Comparison of ENCODE assay signal across 28 mouse cellular contexts in genomic region chr14:98832401-98832800, GRCm38 (mm10).
DNase-seq lines count a peak whose midpoint lies in the region; ATAC-seq and TF ChIP-seq lines count a peak whose summit lies in the region.
"Had no signal": no experiment of that assay in that cellular context is flagged by ENCODE, and none has a peak within 500 bp of the region (broad histone marks: within the 10 kb centered on the region; RNA-seq: fewer than 3 reads in every experiment).

No protein-coding gene starts in this region.

- H3K9ac ChIP-seq in forebrain, embryonic 14.5 days (ENCODE audit: low read length) = no peak overlapping the region
- no peak overlapping the region for H3K9ac ChIP-seq in forebrain, embryonic 16.5 days (replicated peaks; ENCODE audit: low read depth, low read length)
- H3K9ac ChIP-seq in limb, embryonic 14.5 days (ENCODE audit: low read depth, low read length, severe bottlenecking) = no peak overlapping the region
- H3K9ac ChIP-seq: heart, embryonic 12.5 days; hindbrain, embryonic 12.5 days; limb, embryonic 15.5 days; liver, embryonic 14.5 days; lung, embryonic 14.5 days; neural tube, embryonic 15.5 days had no signal

- H3K36me3 ChIP-seq in forebrain, embryonic 14.5 days (ENCODE audit: control insufficient read depth, insufficient read depth, low read length) = no peaks in the 10 kb centered on the region
- H3K36me3 ChIP-seq in forebrain, embryonic 16.5 days (ENCODE audit: control insufficient read depth, insufficient read depth) = no peaks in the 10 kb centered on the region
- H3K36me3 ChIP-seq in limb, embryonic 14.5 days (ENCODE audit: control insufficient read depth, insufficient read depth, low read length) = no peaks in the 10 kb centered on the region
- H3K36me3 ChIP-seq: forebrain, embryonic 10.5 days; G1E; heart, embryonic 12.5 days; hindbrain, embryonic 12.5 days; limb, embryonic 15.5 days; neural tube, embryonic 15.5 days had no signal

- no peak for TF ChIP-seq CTCF in brain, embryonic 14.5 days (IDR thresholded peaks at IDR 0.05; ENCODE audit: borderline replicate concordance, extremely low read depth, insufficient read depth, insufficient read length)
- TF ChIP-seq CTCF in layer of hippocampus, adult 2 months (conservative IDR thresholded peaks at IDR 0.05) = no peak

- H3K27ac ChIP-seq in forebrain, embryonic 14.5 days (ENCODE audit: low read depth, low read length) = no peak overlapping the region
- no peak overlapping the region for H3K27ac ChIP-seq in forebrain, embryonic 16.5 days (ENCODE audit: low read length)
- H3K27ac ChIP-seq in limb, embryonic 14.5 days (replicated peaks; ENCODE audit: low read depth, low read length) = no peak overlapping the region
- no peak overlapping the region for H3K27ac ChIP-seq in layer of hippocampus, adult 2 months
- H3K27ac ChIP-seq: limb, embryonic 15.5 days; liver, embryonic 14.5 days; neural tube, embryonic 15.5 days; stomach, postnatal 0 days had no signal

- 8% methylated on average over 7 of the region's 7 CpGs for WGBS in forebrain, embryonic 14.5 days
- WGBS in forebrain, embryonic 16.5 days = 9% methylated on average over 7 of the region's 7 CpGs
- WGBS in limb, embryonic 14.5 days = 23% methylated on average over 7 of the region's 7 CpGs

- H3K4me3 ChIP-seq in forebrain, embryonic 14.5 days (ENCODE audit: low read depth, low read length) = no peak overlapping the region
- no peak overlapping the region for H3K4me3 ChIP-seq in forebrain, embryonic 16.5 days (replicated peaks; ENCODE audit: low read length)
- no peak overlapping the region for H3K4me3 ChIP-seq in limb, embryonic 14.5 days (replicated peaks; ENCODE audit: low read length)
- H3K4me3 ChIP-seq in layer of hippocampus, adult 2 months = no peak overlapping the region
- H3K4me3 ChIP-seq: forebrain, embryonic 10.5 days; heart, embryonic 12.5 days; hindbrain, embryonic 12.5 days; limb, embryonic 15.5 days; megakaryocyte, embryonic 14.5 days; neural tube, embryonic 15.5 days had no signal

- H3K4me1 ChIP-seq in forebrain, embryonic 14.5 days (ENCODE audit: control insufficient read depth, insufficient read depth, low read length) = peaks cover 6% of the 10 kb centered on the region; the same call in 1 of the 2 replicates
- peaks cover 2% of the 10 kb centered on the region; the same call in 1 of the 2 replicates for H3K4me1 ChIP-seq in forebrain, embryonic 16.5 days (replicated peaks; ENCODE audit: control insufficient read depth, insufficient read depth, low read length)
- no peaks in the 10 kb centered on the region for H3K4me1 ChIP-seq in limb, embryonic 14.5 days (ENCODE audit: control insufficient read depth, insufficient read depth, low read length)
- H3K4me1 ChIP-seq: heart, embryonic 12.5 days; megakaryocyte, embryonic 14.5 days had no signal

- ATAC-seq in forebrain, embryonic 14.5 days = no peak
- ATAC-seq in forebrain, embryonic 16.5 days = no peak
- no peak for ATAC-seq in limb, embryonic 14.5 days (ENCODE audit: low FRiP score, low read depth)
- ATAC-seq: inflammation-experienced regulatory T-cells, adult 6 months; midbrain, embryonic 16.5 days had no signal

- TF ChIP-seq POLR2A in brain, embryonic 14.5 days (IDR thresholded peaks at IDR 0.05; ENCODE audit: borderline replicate concordance, extremely low read depth, insufficient read depth, insufficient read length, poor library complexity, severe bottlenecking) = no peak
- no peak for TF ChIP-seq POLR2A in limb, embryonic 14.5 days (IDR thresholded peaks at IDR 0.05; ENCODE audit: borderline replicate concordance, extremely low read depth, insufficient read depth, insufficient read length)

- H3K4me2 ChIP-seq in forebrain, embryonic 14.5 days (ENCODE audit: low read length) = no peak overlapping the region
- no peak overlapping the region for H3K4me2 ChIP-seq in forebrain, embryonic 16.5 days (ENCODE audit: low read length)
- peak overlapping the region; percentile 25; the same call in 1 of the 2 replicates for H3K4me2 ChIP-seq in limb, embryonic 14.5 days (replicated peaks; ENCODE audit: low read depth, low read length, severe bottlenecking)
- H3K4me2 ChIP-seq: heart, embryonic 12.5 days; limb, embryonic 15.5 days; lung, embryonic 14.5 days had no signal

- H3K27me3 ChIP-seq in forebrain, embryonic 14.5 days (replicated peaks; ENCODE audit: control insufficient read depth, insufficient read depth, low read length) = peaks cover 3% of the 10 kb centered on the region; the same call in 1 of the 2 replicates
- H3K27me3 ChIP-seq in forebrain, embryonic 16.5 days (replicated peaks; ENCODE audit: control insufficient read depth, insufficient read depth, low read length) = peaks cover 8% of the 10 kb centered on the region
- H3K27me3 ChIP-seq in limb, embryonic 14.5 days (ENCODE audit: control insufficient read depth, insufficient read depth, low read length) = no peaks in the 10 kb centered on the region
- H3K27me3 ChIP-seq: CH12.LX; heart, embryonic 12.5 days; hindbrain, embryonic 12.5 days; limb, embryonic 15.5 days; megakaryocyte, embryonic 14.5 days; neural tube, embryonic 15.5 days had no signal

- peak; percentile 19 for DNase-seq in forebrain, embryonic 14.5 days (ENCODE audit: low spot score)
- DNase-seq in kidney, postnatal 14 days = peak; percentile 9
- no peak for DNase-seq in kidney, postnatal 25 days
- peak; percentile 61 for DNase-seq in brain, embryonic 14.5 days (ENCODE audit: low read depth)
- DNase-seq in limb, embryonic 14.5 days (ENCODE audit: low spot score) = no peak
- DNase-seq in layer of hippocampus, adult 2 months (ENCODE audit: low spot score in 2 of 2) = no peak
- DNase-seq: adrenal gland, adult 8-10 months; B cell, adult 2 months; cerebellum, adult 2 months; cerebellum, postnatal 36 days; gastrocnemius, postnatal 10 days; heart, adult 11 months; heart, postnatal 10 days; lung, embryonic 14.5 days; right cerebral cortex, postnatal 14 days had no signal

- no peaks in the 10 kb centered on the region for H3K9me3 ChIP-seq in forebrain, embryonic 14.5 days (replicated peaks; ENCODE audit: control insufficient read depth, low read length)
- no peaks in the 10 kb centered on the region for H3K9me3 ChIP-seq in forebrain, embryonic 16.5 days (ENCODE audit: control insufficient read depth, low read length)
- no peaks in the 10 kb centered on the region for H3K9me3 ChIP-seq in limb, embryonic 14.5 days (ENCODE audit: control insufficient read depth, low read length)
- H3K9me3 ChIP-seq: forebrain, embryonic 10.5 days; heart, embryonic 12.5 days; hindbrain, embryonic 12.5 days; limb, embryonic 15.5 days; megakaryocyte, embryonic 14.5 days; neural tube, embryonic 15.5 days had no signal

Comparison
In these comparisons a context has a peak if more than half of its experiments do, and no peak if none do; other contexts are left out.
1. DNase-seq: peak in forebrain, embryonic 14.5 days (single experiment), kidney, postnatal 14 days (single experiment) and brain, embryonic 14.5 days (single experiment); none in kidney, postnatal 25 days (0 of 2), limb, embryonic 14.5 days (single experiment) and layer of hippocampus, adult 2 months (0 of 2).